Mouse (Mus musculus): Measurements from ENCODE around the gene Alx3.
A peak's percentile ranks its signal among the peaks of the same experiment; 100 is the strongest.

The Alx3 gene

GRCm38 (mm10) chr3:107582875-107583767 is 11.7 kb upstream of the Alx3 start:
- DNase-seq (ENCODE audit: low spot score) = peak; percentile 67

- DNase-seq (ENCODE audit: low spot score) = peak; percentile 44
Observed at GRCm38 (mm10) chr3:107583893-107584292, 10.9 kb upstream of the Alx3 start.

- DNase-seq (ENCODE audit: low spot score) = no peak
Observed at GRCm38 (mm10) chr3:107586504-107586903, 8.3 kb upstream of the Alx3 start.

- no peak for DNase-seq (ENCODE audit: low spot score)
Observed at GRCm38 (mm10) chr3:107591612-107592011, 3.2 kb upstream of the Alx3 start.

GRCm38 (mm10) chr3:107593632-107594031 is 1.2 kb upstream of the Alx3 start:
- no peak for DNase-seq (ENCODE audit: low spot score)

- DNase-seq (ENCODE audit: low spot score) = peak; percentile 53
Observed at GRCm38 (mm10) chr3:107595264-107595937, 570 bp downstream of the Alx3 start.

- peak; percentile 65 for DNase-seq (ENCODE audit: low spot score)
Observed at GRCm38 (mm10) chr3:107595938-107596461, 1.2 kb downstream of the Alx3 start.

GRCm38 (mm10) chr3:107596559-107596958 is 1.7 kb downstream of the Alx3 start:
- DNase-seq (ENCODE audit: low spot score) = peak; percentile 69

- peak; percentile 46 for DNase-seq (ENCODE audit: low spot score)
Observed at GRCm38 (mm10) chr3:107597134-107597533, 2.3 kb downstream of the Alx3 start.

GRCm38 (mm10) chr3:107597586-107598389 is 3.0 kb downstream of the Alx3 start:
- DNase-seq (ENCODE audit: low spot score) = peak; percentile 52

- no peak for DNase-seq (ENCODE audit: low spot score)
Observed at GRCm38 (mm10) chr3:107600127-107600526, 5.3 kb downstream of the Alx3 start.

GRCm38 (mm10) chr3:107605304-107605703 is 10.5 kb downstream of the Alx3 start:
- DNase-seq (ENCODE audit: low spot score) = peak; percentile 81

GRCm38 (mm10) chr3:107607221-107607620 is 12.4 kb downstream of the Alx3 start:
- no peak for DNase-seq (ENCODE audit: low spot score)

- DNase-seq (ENCODE audit: low spot score) = no peak
Observed at GRCm38 (mm10) chr3:107608808-107609207, 14.0 kb downstream of the Alx3 start.

GRCm38 (mm10) chr3:107609376-107609775 is 14.5 kb downstream of the Alx3 start:
- no peak for DNase-seq (ENCODE audit: low spot score)

GRCm38 (mm10) chr3:107611394-107611793 is 16.6 kb downstream of the Alx3 start:
- no peak for DNase-seq (ENCODE audit: low spot score)

GRCm38 (mm10) chr3:107612902-107613525 is 18.2 kb downstream of the Alx3 start:
- DNase-seq (ENCODE audit: low spot score) = peak; percentile 82

- no peak for DNase-seq (ENCODE audit: low spot score)
Observed at GRCm38 (mm10) chr3:107617800-107618199, 23.0 kb downstream of the Alx3 start.

- DNase-seq (ENCODE audit: low spot score) = no peak
Observed at GRCm38 (mm10) chr3:107619911-107620310, 25.1 kb downstream of the Alx3 start.

- DNase-seq (ENCODE audit: low spot score) = no peak
Observed at GRCm38 (mm10) chr3:107621286-107622075, 26.6 kb downstream of the Alx3 start.

- no peak for DNase-seq (ENCODE audit: low spot score)
Observed at GRCm38 (mm10) chr3:107622537-107622936, 27.7 kb downstream of the Alx3 start.
